Mouse (Mus musculus) limb, embryonic 12.5 days (tissue): ENCODE measurements at regions not wholly inside any gene's neighbourhood (a gene's known extent, or its start where the extent isn't known, plus 50 kb on each side); places are given as distances from the start of the nearest gene placed in this dataset.
"Not testable (repeated sequence)": the region's sequence is repeated elsewhere in the genome, so short reads cannot be mapped to it uniquely, and the experiment has no call there.

Experiments used
- ATAC-seq: fragments of 200-750 bp; cut with Nextera tagmentation; 2 replicates; pipeline ENCODE4 v1.8.0; 2017; ENCODE audit warnings: low read depth, moderate TSS enrichment; ENCODE audit not compliant: insufficient number of reproducible peaks, insufficient read depth, low FRiP score, low TSS enrichment
- H3K27ac ChIP-seq: fragments of 300-500 bp; sonication (generic); 2 replicates; pipeline ENCODE4 v1.5.1; 2016; ENCODE audit warnings: mild to moderate bottlenecking, moderate library complexity
- H3K27me3 ChIP-seq: fragments of 300-500 bp; sonication (generic); 2 replicates; pipeline ENCODE4 v1.6.1; 2016; ENCODE audit warnings: mild to moderate bottlenecking, moderate library complexity
- H3K36me3 ChIP-seq: fragments of 300-500 bp; sonication (generic); 2 replicates; pipeline ENCODE4 v1.6.1; 2016; ENCODE audit warnings: mild to moderate bottlenecking, moderate library complexity
- H3K4me1 ChIP-seq: fragments of 300-500 bp; sonication (generic); replicated peaks from 2 replicates; pipeline ENCODE4 v1.6.1; 2016
- H3K4me2 ChIP-seq: fragments of 300-500 bp; sonication (generic); 2 replicates; pipeline ENCODE4 v1.6.1; 2016; ENCODE audit warnings: mild to moderate bottlenecking, moderate library complexity
- H3K4me3 ChIP-seq: fragments of 300-500 bp; sonication (generic); replicated peaks from 2 replicates; pipeline ENCODE4 v1.5.1; 2016; ENCODE audit warnings: mild to moderate bottlenecking
- H3K9ac ChIP-seq: fragments of 300-500 bp; sonication (generic); replicated peaks from 2 replicates; pipeline ENCODE4 v1.6.1; 2016; ENCODE audit warnings: mild to moderate bottlenecking, moderate library complexity
- H3K9me3 ChIP-seq: fragments of 300-500 bp; sonication (generic); 2 replicates; pipeline ENCODE4 v1.6.1; 2016; ENCODE audit warnings: mild to moderate bottlenecking, moderate library complexity
- WGBS: fragments of 180-500 bp; shearing (Covaris S2); methylation state at CpG from one replicate; pipeline ENCODE4 v1.1.7; 2016; 5-methylcytosine and 5-hydroxymethylcytosine counted together

GRCm38 (mm10) chr3:6768506-6768905 lies 148.3 kb upstream of the 1700008P02Rik start:
- Histone ChIP-seq H3K36me3 (no peaks in the 10 kb centered on the region), H3K9me3 (no peaks in the 10 kb centered on the region), H3K4me1 (no peaks in the 10 kb centered on the region), H3K4me2 (no peak overlapping the region), H3K4me3 (no peak overlapping the region), H3K9ac (no peak overlapping the region), H3K27ac (no peak overlapping the region), H3K27me3 (no peaks in the 10 kb centered on the region)
- 83% methylated on average over 2 of the region's 2 CpGs for WGBS
- ATAC-seq = no peak

DNA sequence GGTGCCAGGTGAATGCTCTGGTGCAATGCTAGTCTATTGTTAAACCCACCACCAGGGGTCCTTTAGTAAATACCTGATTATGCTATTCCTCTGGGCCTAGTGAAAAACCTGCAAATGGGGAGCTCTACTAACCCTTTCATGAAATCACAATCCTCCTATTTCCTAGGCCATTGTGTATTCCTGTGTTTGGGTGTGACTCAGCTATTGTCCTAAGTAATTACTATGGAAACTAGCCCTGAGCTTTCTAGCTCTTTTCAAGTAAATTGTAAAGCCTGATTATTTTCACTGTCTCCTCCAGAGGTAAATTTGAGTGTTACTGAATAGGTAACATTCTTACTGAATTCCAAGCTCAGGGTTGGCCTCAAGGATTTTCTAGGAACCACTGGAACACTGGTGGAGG lies 147.8 kb upstream of the 1700008P02Rik start:
- H3K36me3 ChIP-seq, H3K4me3 ChIP-seq, H3K9ac ChIP-seq, H3K27me3 ChIP-seq, H3K4me2 ChIP-seq, H3K27ac ChIP-seq, H3K9me3 ChIP-seq, H3K4me1 ChIP-seq, ATAC-seq: not testable (repeated sequence)

- Histone ChIP-seq H3K36me3 (no peaks in the 10 kb centered on the region), H3K9me3 (no peaks in the 10 kb centered on the region), H3K27me3 (no peaks in the 10 kb centered on the region), H3K4me1 (no peaks in the 10 kb centered on the region), H3K4me2 (no peak overlapping the region), H3K27ac (no peak overlapping the region), H3K9ac (no peak overlapping the region), H3K4me3 (no peak overlapping the region)
- no peak for ATAC-seq
- 50% methylated on average over 1 of the region's 1 CpGs for WGBS
Observed at GRCm38 (mm10) chr3:6759172-6759571, 138.9 kb upstream of the 1700008P02Rik start.

DNA sequence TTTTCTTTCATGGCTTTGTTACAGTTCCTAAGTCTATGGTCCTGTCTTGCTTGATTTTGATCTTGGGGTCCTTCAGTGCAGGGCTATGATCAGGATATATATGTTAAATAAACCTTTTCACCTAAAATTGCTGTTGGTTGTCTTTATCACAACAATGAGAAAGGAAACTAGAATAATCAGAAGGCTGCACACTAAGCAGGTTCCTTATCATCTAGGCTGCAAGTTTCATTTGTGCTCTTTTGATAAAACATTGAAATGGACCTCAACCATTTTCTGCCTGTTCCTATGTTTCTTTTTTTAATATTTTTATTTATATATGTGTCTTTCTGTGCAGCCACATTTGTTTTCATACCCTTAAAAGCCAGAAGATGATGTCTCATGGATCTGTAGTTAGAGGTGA lies 137.3 kb upstream of the 1700008P02Rik start:
- H3K9ac ChIP-seq = no peak overlapping the region
- H3K9me3 ChIP-seq = no peaks in the 10 kb centered on the region
- ATAC-seq = no peak
- no peaks in the 10 kb centered on the region for H3K27me3 ChIP-seq
- H3K36me3 ChIP-seq = no peaks in the 10 kb centered on the region
- no peak overlapping the region for H3K4me2 ChIP-seq
- H3K27ac ChIP-seq = no peak overlapping the region
- H3K4me1 ChIP-seq = no peaks in the 10 kb centered on the region
- H3K4me3 ChIP-seq = no peak overlapping the region

DNA sequence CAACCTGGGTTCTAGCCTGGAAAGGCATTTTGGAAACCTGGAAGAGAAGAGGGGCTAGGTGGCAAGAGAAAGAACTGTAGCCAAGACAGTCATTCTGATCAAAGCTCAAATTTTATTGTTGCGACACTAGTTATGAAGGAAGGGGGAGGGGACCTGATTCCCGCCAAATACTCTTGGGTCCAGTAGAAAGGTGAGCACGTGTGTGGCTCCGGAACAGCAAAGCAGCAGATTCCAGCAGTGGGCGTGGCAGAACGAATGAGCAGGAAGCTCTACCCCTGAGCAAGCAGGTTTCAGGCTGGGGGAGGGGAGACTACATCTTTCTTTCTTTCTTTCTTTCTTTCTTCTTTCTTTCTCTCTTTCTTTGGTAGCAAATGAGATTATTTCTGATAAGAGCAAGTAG lies 130.5 kb upstream of the 1700008P02Rik start:
- H3K27ac ChIP-seq, H3K36me3 ChIP-seq, H3K9me3 ChIP-seq, H3K9ac ChIP-seq, H3K4me1 ChIP-seq, H3K4me3 ChIP-seq, ATAC-seq, H3K27me3 ChIP-seq, H3K4me2 ChIP-seq: not testable (repeated sequence)
- WGBS = 83% methylated on average over 6 of the region's 6 CpGs

GRCm38 (mm10) chr3:6731372-6732297 lies 111.4 kb upstream of the 1700008P02Rik start:
- ATAC-seq = no peak
- no peak overlapping the region for H3K4me2 ChIP-seq

DNA sequence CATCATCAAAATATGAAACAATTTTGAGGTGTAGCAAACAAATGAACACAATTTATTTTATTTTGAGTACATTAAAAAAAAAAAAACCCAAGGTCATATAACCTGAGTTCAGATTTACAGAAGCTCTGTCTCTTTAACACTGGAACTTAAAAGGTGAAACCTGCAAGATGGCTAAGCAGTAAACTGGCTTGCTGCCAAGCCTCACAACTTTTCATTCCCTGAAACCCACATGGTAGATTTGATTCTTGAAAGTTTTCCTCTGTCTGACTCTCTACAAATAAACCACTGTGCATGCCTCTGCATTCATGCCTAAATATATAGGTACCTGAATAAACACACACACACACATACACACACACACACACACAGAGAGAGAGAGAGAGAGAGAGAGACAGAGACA lies 109.8 kb upstream of the 1700008P02Rik start:
- no peak for ATAC-seq
- H3K9ac ChIP-seq = no peak overlapping the region

More at GRCm38 (mm10) chr3:6731372-6732297, 111.4 kb upstream of the 1700008P02Rik start:
- WGBS = 56% methylated on average over 5 of the region's 5 CpGs
- Histone ChIP-seq H3K27ac (no peak overlapping the region), H3K4me1 (0 out of 2 replicates have a peak, but pooled peaks cover 2% of the 10 kb centered on the region), H3K9me3 (no peaks in the 10 kb centered on the region), H3K9ac (no peak overlapping the region), H3K36me3 (no peaks in the 10 kb centered on the region), H3K4me3 (no peak overlapping the region), H3K27me3 (no peaks in the 10 kb centered on the region)

DNA sequence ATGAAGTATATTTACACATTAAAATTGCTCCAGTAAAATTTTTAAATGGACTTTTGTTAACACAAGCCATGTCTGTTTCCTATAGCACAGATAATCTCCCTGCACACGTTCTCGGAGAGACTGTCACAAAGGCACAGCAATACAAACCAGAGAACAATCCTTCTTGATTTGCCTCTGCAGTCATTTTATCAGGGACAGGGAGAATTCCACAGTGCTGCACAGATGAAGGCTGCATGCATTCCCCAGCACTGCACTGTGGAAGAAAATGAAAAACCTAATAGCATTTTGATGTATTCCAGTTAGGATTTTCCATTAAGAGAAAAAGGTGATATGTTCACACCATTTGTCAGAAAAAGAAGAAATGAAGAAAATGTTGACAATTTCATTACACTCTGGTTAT lies 63.4 kb upstream of the 1700008P02Rik start:
- H3K36me3 ChIP-seq = no peaks in the 10 kb centered on the region
- H3K27ac ChIP-seq = no peak overlapping the region
- H3K4me1 ChIP-seq = no peaks in the 10 kb centered on the region
- WGBS = 67% methylated on average over 2 of the region's 2 CpGs
- H3K27me3 ChIP-seq = no peaks in the 10 kb centered on the region
- no peaks in the 10 kb centered on the region for H3K9me3 ChIP-seq
- ATAC-seq = no peak
- no peak overlapping the region for H3K9ac ChIP-seq
- H3K4me3 ChIP-seq = no peak overlapping the region
- H3K4me2 ChIP-seq = no peak overlapping the region

More for the DNA sequence above, 109.8 kb upstream of the 1700008P02Rik start:
- Histone ChIP-seq H3K27me3 (no peaks in the 10 kb centered on the region), H3K4me1 (0 out of 2 replicates have a peak, but pooled peaks cover 2% of the 10 kb centered on the region), H3K4me3 (no peak overlapping the region), H3K36me3 (no peaks in the 10 kb centered on the region), H3K4me2 (no peak overlapping the region), H3K27ac (no peak overlapping the region), H3K9me3 (no peaks in the 10 kb centered on the region)

DNA sequence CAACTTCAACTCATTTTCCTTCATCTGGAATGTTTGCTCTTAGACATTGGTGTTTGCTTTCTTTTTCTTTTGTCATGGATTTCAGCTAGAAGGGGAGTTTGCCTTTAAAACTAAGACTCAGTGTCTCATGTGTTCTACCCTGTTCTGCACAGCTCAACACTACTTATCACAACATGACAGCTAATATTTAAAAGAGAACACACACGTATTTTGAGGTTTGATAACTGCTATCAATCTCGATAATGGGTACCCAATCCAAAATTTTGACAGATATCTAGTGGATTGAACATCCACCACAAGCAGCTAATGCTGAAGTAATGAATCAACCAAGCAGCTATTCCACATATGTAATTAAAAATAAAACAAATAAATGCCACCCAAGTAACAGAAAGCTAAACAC lies 61.2 kb upstream of the 1700008P02Rik start:
- ATAC-seq = no peak

GRCm38 (mm10) chr3:6676382-6676781 lies 56.1 kb upstream of the 1700008P02Rik start:
- no peak overlapping the region for H3K27ac ChIP-seq
- H3K36me3 ChIP-seq = no peaks in the 10 kb centered on the region
- ATAC-seq = no peak
- no peak overlapping the region for H3K4me2 ChIP-seq
- no peak overlapping the region for H3K4me3 ChIP-seq
- no peaks in the 10 kb centered on the region for H3K4me1 ChIP-seq
- no peaks in the 10 kb centered on the region for H3K27me3 ChIP-seq
- H3K9me3 ChIP-seq = no peaks in the 10 kb centered on the region
- 89% methylated on average over 4 of the region's 4 CpGs for WGBS
- no peak overlapping the region for H3K9ac ChIP-seq

More for the DNA sequence above, 61.2 kb upstream of the 1700008P02Rik start:
- H3K9ac ChIP-seq = no peak overlapping the region
- H3K4me3 ChIP-seq = no peak overlapping the region
- no peaks in the 10 kb centered on the region for H3K4me1 ChIP-seq
- no peaks in the 10 kb centered on the region for H3K9me3 ChIP-seq
- no peak overlapping the region for H3K4me2 ChIP-seq
- no peak overlapping the region for H3K27ac ChIP-seq
- no peaks in the 10 kb centered on the region for H3K36me3 ChIP-seq
- no peaks in the 10 kb centered on the region for H3K27me3 ChIP-seq
- WGBS = 73% methylated on average over 2 of the region's 2 CpGs

GRCm38 (mm10) chr3:6675354-6675753 lies 55.1 kb upstream of the 1700008P02Rik start:
- 54% methylated on average over 3 of the region's 3 CpGs for whole genome bisulfite sequencing
- Histone ChIP-seq H3K27me3 (no peaks in the 10 kb centered on the region), H3K36me3 (no peaks in the 10 kb centered on the region), H3K27ac (no peak overlapping the region), H3K4me2 (no peak overlapping the region), H3K4me1 (no peaks in the 10 kb centered on the region), H3K9me3 (no peaks in the 10 kb centered on the region), H3K4me3 (no peak overlapping the region), H3K9ac (no peak overlapping the region)
- no peak for ATAC-seq
